Mouse (Mus musculus) large intestine, adult 2 months (tissue): Measurements from ENCODE around the gene Olfr658. TPM values are rescaled to one million over a fixed set of nuclear protein-coding genes. Genes with fewer than 3 reads are reported as not detected.

Experiments used
- DNase-seq: peaks from one replicate; pipeline ENCODE4 v3.0.0-alpha.2; 2012; ENCODE audit warnings: low read depth, low spot score
- WGBS: fragments of 180-500 bp; shearing (Covaris S2); methylation state at CpG from one replicate; pipeline ENCODE4 v1.1.7; 2018; 5-methylcytosine and 5-hydroxymethylcytosine counted together
- polyA plus RNA-seq: library from polyadenylated mRNA; depleted of rRNA; stranded (reverse); fragments of >200 nt; gene quantifications from 2 replicates; pipeline ENCODE4 v1.2.3, GENCODE M21; 2012; rRNA removed

Olfr658 gene
- not detected in 2 replicates for polyA plus RNA-seq

- peak; percentile 22 for DNase-seq
- 19% methylated on average over 22 of the region's 22 CpGs for WGBS
Measured at GRCm38 (mm10) chr7:104646841-104647482, at the start of gene Olfr658. TSS of gene Olfr658 (minus strand) at chr7:104647305.

DNA sequence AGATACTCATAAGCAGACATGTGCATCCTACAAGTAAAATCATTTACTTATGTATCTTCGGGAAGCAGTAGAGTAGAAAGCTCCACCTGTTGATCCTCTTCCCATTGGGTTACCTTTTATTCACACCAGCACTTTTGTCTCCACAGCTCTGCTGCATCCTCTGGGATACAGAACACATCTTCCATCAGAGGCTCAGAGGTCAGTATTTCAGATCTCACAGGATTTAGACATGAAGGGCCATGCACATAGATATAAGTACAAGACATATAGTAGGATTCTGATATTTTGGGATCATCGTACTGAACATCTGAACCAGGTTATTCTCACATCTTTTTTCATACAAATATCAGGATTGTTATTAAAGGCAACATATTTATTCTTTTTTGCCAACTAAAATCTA, 39.1 kb upstream of the Olfr658 start, which contains the start of gene Olfr661:
Olfr661 (plus strand) TSS at position 301 of the 400 bp plus-strand sequence.
- WGBS = 88% methylated on average over 2 of the region's 2 CpGs
- no peak for DNase-seq

- no peak for DNase-seq
- 84% methylated on average over 3 of the region's 3 CpGs for WGBS
Measured at GRCm38 (mm10) chr7:104666453-104666852, 19.3 kb upstream of the Olfr658 start, which contains the start of gene Olfr659. TSS of gene Olfr659 (plus strand) at chr7:104666753.

GRCm38 (mm10) chr7:104624494-104624893, 22.6 kb downstream of the Olfr658 start, which contains the start of gene Olfr657:
TSS of gene Olfr657 (plus strand) at chr7:104624794.
- DNase-seq = no peak

- 75% methylated on average over 4 of the region's 4 CpGs for WGBS
Measured at GRCm38 (mm10) chr7:104613655-104614054, 33.5 kb downstream of the Olfr658 start, which contains the start of gene Olfr656. TSS of gene Olfr656 (plus strand) at chr7:104613955.

GRCm38 (mm10) chr7:104604727-104605126, 42.4 kb downstream of the Olfr658 start:
- DNase-seq = no peak

More at GRCm38 (mm10) chr7:104613655-104614054, 33.5 kb downstream of the Olfr658 start, which contains the start of gene Olfr656:
- no peak for DNase-seq

DNA sequence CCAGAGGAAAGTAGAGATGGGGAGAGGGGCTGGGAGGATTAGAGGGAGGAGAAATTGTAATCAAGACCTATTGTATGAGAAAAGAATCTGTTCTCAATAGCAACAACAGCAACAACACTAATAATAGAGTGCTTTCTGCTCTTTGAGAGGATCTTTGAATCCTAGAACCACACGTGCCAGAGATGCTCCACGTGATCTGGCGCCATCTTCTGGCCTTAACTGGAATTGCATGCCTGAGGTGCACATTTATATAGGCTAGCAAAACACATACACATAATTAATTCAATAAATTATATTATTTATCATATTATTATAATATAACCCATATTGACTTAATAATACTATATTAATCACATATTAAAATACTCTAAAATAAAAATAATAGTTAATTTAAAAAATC, 43.9 kb downstream of the Olfr658 start:
- WGBS = 10% methylated on average over 3 of the region's 3 CpGs
- DNase-seq = peak; percentile 52

DNA sequence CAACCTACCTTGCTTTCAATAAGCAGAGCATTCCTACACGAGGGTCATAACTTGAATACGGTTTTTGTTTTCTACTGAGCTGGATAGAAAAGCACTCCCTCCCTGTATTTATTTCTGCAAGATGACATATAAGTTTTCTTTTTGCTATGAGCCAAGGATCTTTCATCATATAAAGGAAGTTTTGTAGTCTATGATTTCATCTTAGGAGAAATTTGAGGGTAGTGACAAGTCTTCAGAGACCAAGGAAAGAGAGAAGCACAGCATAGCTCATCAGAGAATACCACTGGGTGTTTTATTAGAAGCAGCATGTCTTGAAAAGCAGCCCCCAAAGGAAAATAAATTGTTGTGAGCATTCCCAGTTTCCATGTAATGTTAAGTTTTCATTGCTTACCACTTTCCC, 45.4 kb downstream of the Olfr658 start, which contains the start of gene Olfr655:
Olfr655 (minus strand) TSS at position 101 of the 400 bp plus-strand sequence.
- WGBS = 87% methylated on average over 2 of the region's 2 CpGs
- no peak for DNase-seq

Other genes with a start within 250 kb of the Olfr658 start
- not detected in 2 replicates for gene Trim30c, start 246.5 kb downstream of the Olfr658 start, polyA plus RNA-seq
- 2.2 and 3.3 TPM in 2 replicates for gene Trim30a, start 182.1 kb downstream of the Olfr658 start, polyA plus RNA-seq
- gene Trim30d, start 139.5 kb downstream of the Olfr658 start, polyA plus RNA-seq = 4.5 and 12.5 TPM in 2 replicates
- not detected in 2 replicates for gene Olfr651, start 97.2 kb downstream of the Olfr658 start, polyA plus RNA-seq
- gene Olfr652, start 86.4 kb downstream of the Olfr658 start, polyA plus RNA-seq = not detected in 2 replicates
- not detected in 2 replicates for gene Olfr653, start 70.0 kb downstream of the Olfr658 start, polyA plus RNA-seq
- not detected in 2 replicates for gene Olfr654, start 60.3 kb downstream of the Olfr658 start, polyA plus RNA-seq
- not detected in 2 replicates for gene Olfr655, start 45.5 kb downstream of the Olfr658 start, polyA plus RNA-seq
- gene Olfr656, start 33.4 kb downstream of the Olfr658 start, polyA plus RNA-seq = not detected in 2 replicates
- gene Olfr657, start 22.5 kb downstream of the Olfr658 start, polyA plus RNA-seq = not detected in 2 replicates
- not detected in 2 replicates for gene Olfr659, start 19.4 kb upstream of the Olfr658 start, polyA plus RNA-seq
- not detected in 2 replicates for gene Olfr661, start 39.2 kb upstream of the Olfr658 start, polyA plus RNA-seq
- not detected in 2 replicates for gene Usp17le, start 130.2 kb upstream of the Olfr658 start, polyA plus RNA-seq
- not detected in 2 replicates for gene Usp17lb, start 195.3 kb upstream of the Olfr658 start, polyA plus RNA-seq
- not detected in 2 replicates for gene Usp17la, start 209.7 kb upstream of the Olfr658 start, polyA plus RNA-seq
- gene Olfr665, start 230.7 kb upstream of the Olfr658 start, polyA plus RNA-seq = not detected in 2 replicates
- gene Olfr666, start 248.6 kb upstream of the Olfr658 start, polyA plus RNA-seq = not detected in 2 replicates